Mouse (Mus musculus) embryonic facial prominence, embryonic 12.5 days (tissue): Measurements from ENCODE around the gene Clec1a. TPM values are rescaled to one million over a fixed set of nuclear protein-coding genes. Genes with fewer than 3 reads are reported as not detected.

ENCODE experiments used
- ATAC-seq: fragments of 200-750 bp; cut with Nextera tagmentation; 2 replicates; pipeline ENCODE4 v1.8.0; 2017; ENCODE audit not compliant: insufficient number of reproducible peaks, insufficient read depth, low FRiP score, low TSS enrichment
- H3K27ac ChIP-seq: fragments of 300-500 bp; sonication (generic); 2 replicates; pipeline ENCODE4 v1.5.1; 2016; ENCODE audit warnings: mild to moderate bottlenecking
- H3K27me3 ChIP-seq: fragments of 300-500 bp; sonication (generic); 2 replicates; pipeline ENCODE4 v1.6.1; 2016; ENCODE audit warnings: mild to moderate bottlenecking, moderate library complexity
- H3K36me3 ChIP-seq: fragments of 300-500 bp; sonication (generic); 2 replicates; pipeline ENCODE4 v1.6.1; 2016; ENCODE audit warnings: mild to moderate bottlenecking
- H3K4me1 ChIP-seq: fragments of 300-500 bp; sonication (generic); 2 replicates; pipeline ENCODE4 v1.6.1; 2016
- H3K4me2 ChIP-seq: fragments of 300-500 bp; sonication (generic); replicated peaks from 2 replicates; pipeline ENCODE4 v1.6.1; 2016; ENCODE audit warnings: mild to moderate bottlenecking, moderate library complexity
- H3K4me3 ChIP-seq: fragments of 300-500 bp; sonication (generic); 2 replicates; pipeline ENCODE4 v1.5.1; 2016; ENCODE audit warnings: mild to moderate bottlenecking
- H3K9ac ChIP-seq: fragments of 300-500 bp; sonication (generic); 2 replicates; pipeline ENCODE4 v1.6.1; 2016; ENCODE audit warnings: mild to moderate bottlenecking, moderate library complexity
- H3K9me3 ChIP-seq: fragments of 300-500 bp; sonication (generic); 2 replicates; pipeline ENCODE4 v1.6.1; 2016; ENCODE audit warnings: mild to moderate bottlenecking, moderate library complexity
- WGBS: fragments of 180-500 bp; shearing (Covaris S2); methylation state at CpG from one replicate; pipeline ENCODE4 v1.1.7; 2016; 5-methylcytosine and 5-hydroxymethylcytosine counted together
- polyA plus RNA-seq: library from polyadenylated mRNA; unstranded; fragments of >200 nt; fragmentation: Nextera tagmentation; extraction: Ambion mirVana; gene quantifications from 2 replicates; pipeline ENCODE4 v1.2.1, GENCODE M21; 2016

Clec1a gene
- polyA plus RNA-seq, 1 experiment from 2014 or later: 1.9 TPM

- Histone ChIP-seq H3K4me1 (no peaks in the 10 kb centered on the region), H3K4me3 (no peak overlapping the region), H3K27ac (no peak overlapping the region), H3K36me3 (no peaks in the 10 kb centered on the region), H3K4me2 (no peak overlapping the region), H3K9me3 (no peaks in the 10 kb centered on the region), H3K9ac (no peak overlapping the region), H3K27me3 (no peaks in the 10 kb centered on the region)
- no peak for ATAC-seq
- WGBS: 63% methylated on average over 6 of the region's 6 CpGs
Measured at GRCm38 (mm10) chr6:129399945-129400344, 51.9 kb downstream of the Clec1a start.

- no peak for ATAC-seq
- no peaks in the 10 kb centered on the region for H3K27me3 ChIP-seq
- 76% methylated on average over 8 of the region's 8 CpGs for WGBS
- H3K4me2 ChIP-seq: no peak within 1 kb of the TSS
- H3K36me3 ChIP-seq: no peaks in the 10 kb centered on the region
- no peaks in the 10 kb centered on the region for H3K9me3 ChIP-seq
- H3K4me3 ChIP-seq: no peak within 1 kb of the TSS
- no peaks in the 10 kb centered on the region for H3K4me1 ChIP-seq
- no peak within 1 kb of the TSS for H3K27ac ChIP-seq
- no peak within 1 kb of the TSS for H3K9ac ChIP-seq
Measured at GRCm38 (mm10) chr6:129396997-129397396, 54.8 kb downstream of the Clec1a start, which contains the start of gene Clec1b. Gene Clec1b, plus strand, starts transcription at chr6:129397297.

GRCm38 (mm10) chr6:129393732-129394131 lies 58.1 kb downstream of the Clec1a start:
- no peak overlapping the region for H3K4me2 ChIP-seq
- 68% methylated on average over 6 of the region's 6 CpGs for WGBS
- H3K9me3 ChIP-seq: no peaks in the 10 kb centered on the region
- no peak overlapping the region for H3K4me3 ChIP-seq
- H3K4me1 ChIP-seq: no peaks in the 10 kb centered on the region
- H3K36me3 ChIP-seq: no peaks in the 10 kb centered on the region
- H3K27ac ChIP-seq: no peak overlapping the region
- no peaks in the 10 kb centered on the region for H3K27me3 ChIP-seq
- no peak for ATAC-seq
- no peak overlapping the region for H3K9ac ChIP-seq

GRCm38 (mm10) chr6:129393087-129393720 lies 58.6 kb downstream of the Clec1a start:
- Histone ChIP-seq H3K9me3 (no peaks in the 10 kb centered on the region), H3K4me3 (no peak overlapping the region), H3K36me3 (no peaks in the 10 kb centered on the region), H3K9ac (no peak overlapping the region), H3K4me1 (no peaks in the 10 kb centered on the region), H3K4me2 (no peak overlapping the region), H3K27ac (no peak overlapping the region), H3K27me3 (no peaks in the 10 kb centered on the region)
- ATAC-seq: no peak
- 20% methylated on average over 2 of the region's 2 CpGs for whole genome bisulfite sequencing

- H3K9me3 ChIP-seq: no peaks in the 10 kb centered on the region
Measured at GRCm38 (mm10) chr6:129385774-129386173, 66.0 kb downstream of the Clec1a start, which contains the start of gene Clec12b. Gene Clec12b, minus strand, starts transcription at chr6:129385874.

GRCm38 (mm10) chr6:129385000-129385399 lies 66.8 kb downstream of the Clec1a start:
- Histone ChIP-seq H3K4me3 (no peak overlapping the region), H3K27me3 (no peaks in the 10 kb centered on the region), H3K4me2 (no peak overlapping the region), H3K4me1 (no peaks in the 10 kb centered on the region), H3K36me3 (no peaks in the 10 kb centered on the region), H3K27ac (no peak overlapping the region), H3K9ac (no peak overlapping the region), H3K9me3 (no peaks in the 10 kb centered on the region)
- ATAC-seq: no peak
- 87% methylated on average over 4 of the region's 4 CpGs for WGBS

More at GRCm38 (mm10) chr6:129385774-129386173, 66.0 kb downstream of the Clec1a start, which contains the start of gene Clec12b:
- H3K4me1 ChIP-seq: no peaks in the 10 kb centered on the region
- no peak for ATAC-seq
- no peak within 1 kb of the TSS for H3K4me3 ChIP-seq
- no peaks in the 10 kb centered on the region for H3K27me3 ChIP-seq
- no peak within 1 kb of the TSS for H3K9ac ChIP-seq
- H3K27ac ChIP-seq: no peak within 1 kb of the TSS
- no peaks in the 10 kb centered on the region for H3K36me3 ChIP-seq
- 81% methylated on average over 2 of the region's 2 CpGs for WGBS
- no peak within 1 kb of the TSS for H3K4me2 ChIP-seq

- Histone ChIP-seq H3K4me1 (no peaks in the 10 kb centered on the region), H3K4me2 (no peak overlapping the region), H3K36me3 (no peaks in the 10 kb centered on the region), H3K9me3 (no peaks in the 10 kb centered on the region), H3K9ac (no peak overlapping the region), H3K27me3 (no peaks in the 10 kb centered on the region), H3K4me3 (no peak overlapping the region), H3K27ac (no peak overlapping the region)
- no peak for ATAC-seq
- 81% methylated on average over 3 of the region's 3 CpGs for WGBS
Measured at GRCm38 (mm10) chr6:129383466-129383865, 68.3 kb downstream of the Clec1a start.

GRCm38 (mm10) chr6:129381736-129382135 lies 70.1 kb downstream of the Clec1a start:
- no peak for ATAC-seq
- no peaks in the 10 kb centered on the region for H3K36me3 ChIP-seq
- no peak overlapping the region for H3K4me3 ChIP-seq
- no peaks in the 10 kb centered on the region for H3K9me3 ChIP-seq
- H3K4me1 ChIP-seq: no peaks in the 10 kb centered on the region
- H3K9ac ChIP-seq: no peak overlapping the region
- H3K27me3 ChIP-seq: no peaks in the 10 kb centered on the region
- H3K27ac ChIP-seq: no peak overlapping the region
- WGBS: 78% methylated on average over 1 of the region's 1 CpGs
- H3K4me2 ChIP-seq: no peak overlapping the region

GRCm38 (mm10) chr6:129380454-129380853 lies 71.3 kb downstream of the Clec1a start:
- Histone ChIP-seq H3K4me3 (no peak overlapping the region), H3K36me3 (no peaks in the 10 kb centered on the region), H3K9ac (no peak overlapping the region), H3K4me1 (no peaks in the 10 kb centered on the region), H3K27me3 (no peaks in the 10 kb centered on the region), H3K9me3 (no peaks in the 10 kb centered on the region), H3K27ac (no peak overlapping the region), H3K4me2 (no peak overlapping the region)
- WGBS: 65% methylated on average over 4 of the region's 4 CpGs
- ATAC-seq: no peak

GRCm38 (mm10) chr6:129374937-129375471 lies 76.8 kb downstream of the Clec1a start:
- Histone ChIP-seq H3K4me2 (no peak overlapping the region), H3K4me3 (no peak overlapping the region), H3K36me3 (no peaks in the 10 kb centered on the region), H3K27ac (no peak overlapping the region), H3K4me1 (no peaks in the 10 kb centered on the region), H3K9me3 (no peaks in the 10 kb centered on the region), H3K9ac (no peak overlapping the region), H3K27me3 (no peaks in the 10 kb centered on the region)
- 82% methylated on average over 2 of the region's 2 CpGs for WGBS
- ATAC-seq: no peak
